Mouse (Mus musculus) frontal cortex, postnatal 36 days (tissue): ENCODE results near the gene Bag5.
"Not testable (repeated sequence)": the region's sequence is repeated elsewhere in the genome, so short reads cannot be mapped to it uniquely, and the experiment has no call there.

Experiments
- DNase-seq, 2 experiments: peaks; one replicate each; pipeline ENCODE4 v3.0.0; 2022; ENCODE audit warnings: low spot score in 2 of 2

Gene Bag5

DNA sequence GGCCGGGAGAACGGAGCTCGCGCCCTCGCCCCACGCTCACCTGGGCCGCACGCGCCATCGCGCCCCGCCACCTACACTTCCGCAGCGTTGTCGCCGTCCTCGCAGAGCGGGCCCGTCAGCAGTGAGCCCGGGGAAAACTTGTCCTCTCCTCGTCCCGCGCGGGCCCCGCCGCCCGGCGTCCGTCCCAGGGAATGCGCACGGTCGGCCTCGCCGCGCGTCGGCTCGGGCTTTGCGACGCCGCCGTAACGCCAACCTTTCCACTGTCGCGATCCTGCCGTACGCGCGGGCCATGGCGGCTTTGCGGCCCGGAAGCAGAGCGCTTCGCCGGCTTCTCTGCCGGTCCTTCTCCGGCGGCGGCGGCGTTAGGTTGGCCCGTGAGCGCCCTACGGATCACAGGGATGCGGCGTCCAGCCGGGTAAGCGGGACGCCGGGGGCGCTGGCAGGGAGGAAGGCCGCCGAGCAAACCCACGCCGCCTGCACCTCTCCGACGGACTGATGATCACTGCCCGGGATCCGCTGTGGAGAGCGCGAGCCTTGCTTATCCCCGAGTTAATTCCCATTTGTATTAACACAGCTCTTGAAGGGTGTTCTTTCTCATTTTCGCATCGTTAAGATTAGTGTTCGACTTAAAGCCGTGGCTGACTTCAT lies at the start of gene Bag5, which contains the start of gene Apopt1:
TSS of gene Bag5 (minus strand) at position 254 of the 648 bp plus-strand sequence.
TSS of gene Apopt1 (plus strand) at position 258 of the 648 bp plus-strand sequence.
- peak; percentile 90 to 93 for DNase-seq

DNA sequence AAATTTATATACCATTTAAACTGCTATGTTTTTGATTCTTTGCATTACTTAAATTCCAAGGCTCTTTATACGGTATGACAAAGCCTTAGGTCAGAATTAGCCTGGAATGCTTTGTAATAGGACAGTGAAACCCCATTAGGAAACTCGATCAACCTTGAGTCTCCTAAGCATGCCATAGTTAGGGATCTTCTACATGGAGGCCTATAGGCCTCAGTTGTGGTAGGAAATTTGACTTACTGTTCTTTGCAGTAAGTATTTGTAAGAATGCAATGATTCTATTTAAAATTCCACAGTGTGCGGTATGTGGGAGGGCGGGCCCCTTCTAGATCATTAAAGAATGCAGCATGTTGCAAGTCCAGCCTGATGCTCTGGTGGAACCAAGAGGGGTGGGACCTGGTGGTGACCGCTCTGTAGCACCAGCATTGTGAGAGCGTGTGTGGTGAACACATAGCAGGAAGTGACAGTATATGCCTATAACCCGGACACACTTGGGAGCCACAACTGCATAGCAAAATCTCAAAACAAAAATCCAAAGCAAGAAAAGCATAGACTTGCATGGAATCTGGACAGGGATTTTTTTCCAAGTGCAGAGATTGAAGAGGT lies 47.4 kb upstream of the Bag5 start:
- DNase-seq: no peak

DNA sequence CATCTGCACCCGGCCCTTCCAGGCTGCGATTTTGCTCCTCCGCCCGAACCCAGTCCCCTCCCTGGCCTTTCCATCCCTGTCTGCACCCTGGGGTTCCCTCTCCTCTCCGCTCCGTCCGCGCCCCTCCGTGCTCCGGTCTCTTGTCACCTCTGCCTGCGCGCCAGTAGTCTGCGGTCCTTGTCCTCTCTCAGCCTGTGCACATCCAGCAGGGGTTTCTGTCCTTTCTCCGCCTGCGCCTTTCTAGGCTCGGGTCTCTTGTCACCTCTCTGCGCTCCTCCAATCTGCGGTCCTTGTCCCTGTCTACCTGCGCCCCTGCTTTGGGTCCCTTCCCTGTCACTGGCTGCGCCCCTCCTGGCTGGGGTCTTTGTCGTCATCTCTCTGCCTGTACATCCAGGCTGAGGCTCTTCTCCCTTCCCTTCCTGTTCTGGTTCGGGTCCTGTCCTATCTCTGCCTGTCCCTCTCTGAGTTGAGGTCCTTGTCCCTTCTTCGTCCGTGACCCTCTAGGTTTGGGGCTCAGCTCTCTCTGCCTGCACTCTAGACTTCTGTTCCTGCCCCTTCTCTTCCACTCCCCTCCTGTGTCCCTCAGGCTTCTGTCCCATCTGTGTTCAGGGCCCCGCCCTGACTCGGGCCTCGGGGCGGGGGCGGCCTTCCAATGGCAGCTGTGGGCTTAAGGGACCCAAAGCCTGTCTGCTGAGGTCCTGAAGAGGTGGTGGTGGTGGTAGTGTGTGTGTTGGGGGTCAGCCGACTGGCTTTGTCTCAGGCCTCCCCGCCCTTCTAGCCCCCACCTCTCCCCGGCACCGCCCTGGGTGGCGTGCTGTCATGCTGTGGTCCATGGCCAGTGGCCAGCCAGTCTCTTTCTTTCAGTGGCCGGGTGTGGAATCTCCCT lies 46.4 kb upstream of the Bag5 start:
- no peak for DNase-seq

DNA sequence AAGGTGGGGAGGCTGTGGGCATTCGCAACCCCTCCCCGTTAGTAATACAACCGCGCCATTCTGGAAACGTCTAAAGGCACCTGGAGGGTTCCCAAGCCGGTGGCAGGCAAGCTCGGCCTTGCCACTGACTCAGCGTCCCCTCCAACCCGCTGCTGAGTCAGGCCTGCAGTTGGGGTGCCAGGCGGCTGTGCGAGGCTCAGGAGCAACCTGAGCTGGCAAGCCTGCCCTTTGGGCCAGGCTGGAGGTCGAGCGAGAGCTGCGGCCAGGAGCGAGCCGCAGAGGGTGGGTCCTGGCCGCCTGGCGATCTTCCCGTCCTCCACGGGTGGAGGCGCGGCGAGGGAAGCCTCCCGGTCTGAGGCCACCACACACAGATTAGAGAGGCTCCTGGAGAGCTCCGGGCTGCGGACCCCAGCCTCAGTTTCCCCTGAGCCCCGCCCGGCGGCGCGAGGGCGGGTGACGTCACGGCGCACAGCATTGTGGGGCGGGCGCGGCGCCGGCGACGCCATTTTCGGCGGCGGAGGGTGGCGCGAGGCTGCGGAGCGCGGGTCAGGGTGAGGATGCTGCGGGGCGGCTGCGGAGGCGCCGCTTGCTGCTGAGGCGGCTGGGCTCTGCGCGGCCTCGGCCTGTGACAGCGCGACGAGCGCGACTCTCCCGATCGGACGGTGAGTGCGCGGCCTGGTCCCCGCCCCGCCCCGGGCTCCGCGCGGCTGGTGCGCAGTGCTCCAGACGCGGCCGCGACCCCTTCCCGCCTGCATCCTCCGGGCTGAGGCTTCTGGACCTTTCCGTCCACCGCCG lies 45.5 kb upstream of the Bag5 start, which contains the start of gene Klc1:
TSS of gene Klc1 (plus strand) at position 469 of the 795 bp plus-strand sequence.
- DNase-seq: peak; percentile 82 to 83

DNA sequence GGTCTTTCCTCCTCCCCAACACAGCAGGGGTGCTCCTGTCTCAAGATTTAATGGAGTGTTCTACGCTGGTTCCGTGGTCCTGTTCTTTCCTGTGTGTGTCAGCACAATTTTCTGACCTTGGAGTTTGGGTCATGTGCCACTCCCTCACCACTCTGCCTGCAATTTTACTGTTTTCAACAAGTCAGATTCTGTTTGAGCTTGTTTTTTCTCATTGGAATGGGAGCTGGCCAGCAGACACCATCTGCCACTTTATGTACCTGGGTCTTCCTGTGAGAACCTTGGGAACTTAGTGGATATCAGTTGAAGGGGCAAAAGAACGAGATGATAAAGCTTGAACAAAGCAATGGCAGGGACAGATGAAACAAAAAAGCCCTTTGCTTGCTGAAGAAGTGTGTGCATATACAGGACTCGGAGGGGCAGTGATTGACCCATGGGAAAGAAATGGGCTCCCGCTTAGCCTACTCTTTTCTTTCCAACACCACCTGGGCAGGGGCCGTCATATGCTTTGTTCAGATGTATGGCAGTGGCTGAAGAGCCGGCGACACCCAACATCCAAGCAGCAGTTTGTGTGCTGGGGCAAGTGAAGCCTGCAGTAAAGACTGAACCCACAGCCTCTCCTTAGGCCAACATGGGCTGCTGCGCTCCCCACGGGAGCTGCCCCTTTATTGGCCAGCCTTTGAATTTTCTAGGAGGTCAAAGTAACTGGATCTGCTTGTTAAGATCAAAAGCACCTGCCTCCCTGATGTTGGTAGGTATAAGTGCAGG lies 44.7 kb upstream of the Bag5 start:
- no peak for DNase-seq

DNA sequence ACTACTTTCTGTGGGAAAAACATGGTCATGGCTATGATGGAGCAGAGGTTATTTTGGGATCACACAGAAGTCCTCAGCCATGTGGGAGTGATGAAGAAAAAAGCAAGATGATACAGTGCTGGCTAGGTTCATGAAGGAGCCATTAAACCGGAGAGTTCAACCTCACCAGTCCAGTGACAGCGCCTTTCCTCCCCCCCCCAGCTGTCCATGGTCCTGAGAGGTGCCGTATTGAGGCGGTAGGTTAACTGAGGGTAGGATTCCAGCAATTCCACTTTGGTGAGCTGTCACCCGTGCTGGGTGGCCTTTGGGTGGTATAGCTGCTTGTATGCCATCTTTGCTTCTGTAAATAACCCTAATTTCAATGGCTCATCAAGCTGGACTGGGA lies 43.6 kb upstream of the Bag5 start:
- no peak for DNase-seq

DNA sequence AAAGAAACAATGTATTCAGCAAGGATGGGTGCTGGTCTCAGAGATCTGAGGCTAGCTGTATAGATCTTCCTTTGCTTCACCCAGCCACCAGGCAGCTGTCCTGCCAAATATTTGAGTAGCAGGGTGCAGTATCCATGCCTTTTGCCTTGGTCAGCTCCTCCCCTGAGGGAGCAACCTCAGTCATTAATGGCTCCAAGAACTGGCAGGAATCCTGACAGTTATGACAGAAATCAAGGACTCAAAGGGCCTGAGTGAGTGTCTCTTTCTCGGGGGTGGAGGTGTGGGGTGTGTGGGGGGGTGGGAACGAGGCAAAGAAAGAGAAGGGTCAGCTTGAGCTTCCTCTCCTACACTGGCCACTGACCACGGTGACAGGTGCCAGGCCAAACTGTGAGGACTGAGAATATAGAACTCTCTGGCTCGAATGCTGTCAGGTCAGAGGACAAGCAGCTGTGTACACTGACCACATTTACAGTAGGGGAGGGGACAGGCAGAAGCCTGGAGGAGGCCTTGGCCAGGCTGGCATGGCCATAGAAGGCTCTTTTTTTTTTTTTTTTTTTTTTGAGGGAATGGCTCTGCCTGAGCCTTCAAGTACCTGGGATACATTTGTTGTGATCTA lies 43.1 kb upstream of the Bag5 start:
- DNase-seq: no peak

DNA sequence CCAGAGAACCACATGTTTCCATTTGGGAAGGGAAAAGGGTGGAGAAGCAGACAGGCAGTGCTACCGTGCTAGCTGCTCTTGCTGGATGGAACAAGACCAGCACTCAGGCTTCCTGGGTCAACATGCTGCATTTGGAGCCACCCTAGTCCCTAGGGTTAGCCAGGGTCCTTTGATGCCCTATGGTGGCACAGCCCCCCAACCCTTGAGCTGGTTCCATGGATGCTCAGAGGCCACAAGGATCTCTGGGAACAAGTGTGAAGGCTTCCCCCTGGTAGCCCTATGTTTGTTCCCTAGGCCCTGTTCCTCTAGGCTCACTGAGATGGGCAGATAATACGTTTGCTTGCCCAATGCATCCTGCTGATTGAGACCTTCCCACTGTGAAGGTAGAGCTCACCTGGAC lies 42.2 kb upstream of the Bag5 start:
- DNase-seq: no peak

DNA sequence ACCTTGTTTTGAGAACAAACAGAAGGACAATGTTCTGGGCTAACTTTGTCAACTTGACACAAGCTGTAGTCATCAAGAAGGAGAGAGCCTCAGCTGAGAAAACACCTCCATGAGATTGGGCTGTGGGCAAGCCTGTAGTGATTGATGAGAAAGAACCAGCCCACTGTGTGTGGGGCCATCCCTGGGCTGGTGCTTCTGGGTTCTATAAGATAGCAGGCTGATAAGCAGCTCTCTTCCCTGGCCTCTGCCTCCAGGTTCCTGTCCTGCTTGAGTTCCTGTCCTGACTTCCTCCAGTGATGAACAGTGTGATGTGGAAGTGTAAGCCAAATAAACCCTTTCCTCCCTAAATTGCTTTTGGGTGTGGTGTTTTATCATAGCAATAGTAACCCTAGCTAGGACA lies 41.7 kb upstream of the Bag5 start:
- DNase-seq: no peak

DNA sequence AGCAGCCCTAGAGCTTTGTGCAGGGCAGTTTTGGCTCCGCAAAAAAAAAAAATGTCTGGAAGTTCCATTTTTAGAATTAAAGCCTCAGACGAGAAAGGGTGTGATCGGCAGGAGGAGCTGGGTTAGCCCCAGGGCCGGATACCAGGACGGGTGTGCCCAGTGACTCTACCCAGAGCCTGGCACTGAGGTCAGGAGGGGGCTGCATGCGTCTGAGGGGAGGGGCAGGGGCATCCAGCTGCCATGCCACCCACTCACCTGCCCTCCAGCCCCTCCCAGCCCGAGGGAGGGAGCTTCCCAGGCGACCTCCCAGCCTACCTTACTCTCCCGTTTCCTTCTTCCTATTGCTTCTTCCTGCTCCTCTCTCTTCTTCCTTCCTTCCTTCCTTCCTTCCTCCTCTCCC lies 40.3 kb upstream of the Bag5 start:
- no peak for DNase-seq

DNA sequence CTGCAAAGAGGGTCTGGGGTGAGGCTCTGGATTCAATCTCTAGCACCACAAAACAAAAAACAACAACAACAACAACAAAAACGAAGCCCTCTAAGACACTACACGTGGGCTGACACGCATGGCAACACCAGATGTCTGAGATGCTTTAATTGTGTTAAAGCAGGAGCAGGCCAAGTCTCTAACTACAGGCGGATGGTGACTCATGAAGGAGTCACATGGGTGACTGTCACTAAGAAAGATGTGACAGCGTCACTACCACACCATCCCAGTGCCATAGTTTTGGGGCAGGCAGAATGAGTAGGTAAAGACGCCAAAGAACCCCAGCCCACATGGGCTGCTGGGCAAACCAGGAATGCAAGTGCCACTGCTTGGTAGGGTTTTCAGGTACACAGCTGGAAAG lies 39.4 kb upstream of the Bag5 start:
- DNase-seq: peak in 1 of 2 experiments; percentile 47

DNA sequence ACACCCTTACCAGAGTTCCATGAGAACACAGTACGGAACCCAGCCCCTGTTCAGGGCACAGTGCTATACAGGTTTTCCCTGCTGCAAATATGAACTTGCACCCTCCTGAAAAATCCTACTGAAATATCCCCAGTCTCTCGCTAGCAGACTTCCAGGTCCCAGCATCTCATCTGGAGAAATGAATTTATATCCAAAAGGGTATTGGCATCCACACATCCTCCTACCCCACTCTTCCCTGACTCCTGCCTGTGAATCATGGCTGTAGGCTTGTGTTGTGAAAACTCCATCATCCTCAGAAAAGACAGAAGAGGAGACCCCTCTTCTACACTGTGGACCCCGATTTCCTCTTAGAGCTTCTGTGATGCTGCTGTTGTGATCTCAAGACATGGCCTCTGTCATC lies 37.7 kb upstream of the Bag5 start:
- no peak for DNase-seq

DNA sequence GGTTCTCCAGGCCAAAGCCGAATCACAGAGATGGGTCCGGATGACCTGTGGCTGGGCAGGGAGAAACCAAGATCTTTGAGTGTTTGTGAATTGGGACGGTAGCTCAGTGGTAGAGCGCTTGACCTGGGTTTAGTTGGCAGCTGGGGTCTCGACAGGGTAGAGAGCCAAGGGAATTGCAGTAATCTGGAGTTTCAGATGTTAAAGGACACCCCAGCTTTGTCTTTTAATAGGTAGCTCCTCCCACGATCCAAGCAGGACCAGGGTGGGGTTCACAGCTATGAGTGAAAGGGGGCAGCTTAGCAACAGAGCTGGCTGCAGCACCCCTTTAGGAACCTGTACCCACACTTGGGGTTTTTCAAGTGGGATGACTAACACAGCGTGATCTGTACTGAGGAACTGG lies 34.4 kb upstream of the Bag5 start:
- DNase-seq: no peak

DNA sequence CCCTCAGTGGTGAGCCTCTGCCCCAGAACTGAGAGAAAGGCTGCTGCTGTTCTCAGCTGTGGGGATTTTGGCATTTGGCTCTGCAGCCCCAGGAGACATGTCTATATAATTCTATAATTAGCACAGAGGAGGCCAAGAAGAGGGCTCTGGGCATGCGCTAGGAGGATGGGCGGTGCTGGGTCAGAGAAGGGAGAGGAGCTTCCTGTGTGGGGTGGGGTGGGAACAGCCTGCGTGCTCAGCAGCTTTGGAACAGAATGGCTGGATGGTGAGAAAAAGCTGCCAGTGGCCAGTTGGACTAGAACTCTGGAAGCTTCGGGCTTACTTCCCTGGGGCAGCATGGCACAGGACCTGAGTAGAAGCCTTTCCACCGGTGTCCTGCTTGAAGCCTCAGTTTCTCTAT lies 33.0 kb upstream of the Bag5 start:
- DNase-seq: no peak

DNA sequence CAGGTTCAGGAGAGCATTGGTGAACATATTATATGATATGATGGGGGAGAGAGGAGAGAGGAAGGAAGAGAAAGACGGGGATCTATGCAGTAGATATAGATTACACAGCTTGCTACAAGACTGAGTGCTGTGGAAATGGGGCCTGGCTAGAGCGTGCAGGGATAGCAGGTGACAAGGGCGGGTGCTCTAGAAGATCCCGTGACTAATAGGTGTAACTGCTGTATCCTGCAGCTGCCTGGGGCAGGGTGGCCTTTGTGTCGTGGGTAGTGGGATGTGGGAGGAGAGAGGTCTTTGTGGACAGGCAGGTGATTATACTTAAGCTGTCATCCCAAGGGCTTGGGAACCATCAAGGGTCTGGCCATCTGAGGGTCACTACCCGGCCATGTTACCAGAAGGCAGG lies 32.2 kb upstream of the Bag5 start:
- no peak for DNase-seq

DNA sequence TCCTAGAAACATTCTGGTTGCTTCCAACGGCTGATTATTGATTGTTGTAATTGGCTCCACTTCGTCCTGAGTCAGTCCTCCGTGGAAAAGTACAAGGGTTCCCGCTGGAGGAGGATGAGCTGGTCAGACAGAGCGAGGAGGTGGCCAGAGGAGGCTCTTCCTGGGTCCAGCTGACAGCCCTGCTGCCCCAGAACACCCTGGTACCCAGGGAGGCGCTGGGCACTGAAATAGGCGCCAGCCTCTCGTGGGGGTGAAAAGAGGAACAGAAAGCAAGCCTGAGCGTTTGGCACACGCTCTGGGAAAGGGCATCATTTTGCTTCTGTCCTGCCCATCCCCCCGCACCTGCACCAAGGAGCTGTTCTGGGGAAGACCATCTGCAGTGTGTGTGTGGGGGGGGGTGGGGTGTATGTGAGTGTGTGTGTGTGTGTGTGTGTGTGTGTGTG lies 30.9 kb upstream of the Bag5 start:
- DNase-seq: no peak

DNA sequence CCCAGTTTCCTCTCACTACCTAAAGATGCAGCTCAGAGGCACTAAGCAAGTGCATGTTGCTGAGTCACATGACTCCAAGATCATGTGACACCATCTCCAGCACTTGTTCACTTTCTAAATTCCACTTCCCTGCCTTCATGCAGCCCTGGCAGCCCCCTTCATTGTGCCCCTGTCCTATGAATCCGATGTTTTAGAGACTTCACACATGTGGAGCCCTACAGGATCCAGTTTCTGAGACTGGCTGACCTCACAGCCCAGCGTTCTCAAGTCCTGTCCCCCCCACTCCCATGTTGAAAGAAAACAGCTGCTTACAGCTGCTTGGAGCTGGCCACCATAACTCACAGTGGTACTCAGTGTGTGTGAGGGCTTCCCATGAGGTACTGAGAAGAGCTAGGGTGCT lies 30.4 kb upstream of the Bag5 start:
- no peak for DNase-seq

DNA sequence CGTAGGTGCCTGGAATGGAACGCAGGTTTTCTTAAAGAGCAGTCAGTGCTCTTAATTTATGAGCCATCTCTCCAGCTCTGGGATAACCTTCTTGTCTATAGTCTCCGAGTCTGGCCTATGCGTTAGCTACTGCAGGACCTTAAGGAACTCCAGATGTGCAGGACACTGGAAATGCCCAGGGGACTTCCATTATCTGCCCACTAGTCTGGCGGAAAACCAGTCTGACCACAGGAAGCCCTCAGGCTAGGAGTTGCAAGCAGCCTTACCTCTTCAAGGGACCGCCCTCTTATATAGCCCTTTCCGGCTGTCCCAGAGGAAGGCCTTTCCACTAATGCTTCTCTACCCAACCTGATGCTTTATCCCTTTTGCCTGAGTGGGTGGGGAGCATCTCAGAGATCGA lies 28.3 kb upstream of the Bag5 start:
- no peak for DNase-seq

DNA sequence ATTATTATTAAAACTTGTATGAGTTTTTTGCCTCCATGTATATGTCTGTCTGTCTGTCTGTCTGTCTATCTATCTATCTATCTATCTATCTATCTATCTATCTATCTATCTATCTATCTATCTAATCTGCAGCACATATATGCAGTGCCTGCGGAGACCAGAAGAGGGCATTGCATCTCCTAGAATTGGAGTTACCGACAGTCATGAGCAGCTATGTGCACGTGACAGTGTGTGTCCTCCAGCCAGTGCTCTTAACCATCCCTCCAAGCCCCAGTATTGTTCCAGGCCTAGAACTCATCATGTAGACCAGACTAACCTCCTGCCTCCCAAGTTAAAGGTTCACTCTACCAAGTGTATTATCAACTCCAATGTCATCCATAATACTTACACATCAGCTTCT lies 25.7 kb upstream of the Bag5 start:
- DNase-seq: peak; percentile 69 to 79

DNA sequence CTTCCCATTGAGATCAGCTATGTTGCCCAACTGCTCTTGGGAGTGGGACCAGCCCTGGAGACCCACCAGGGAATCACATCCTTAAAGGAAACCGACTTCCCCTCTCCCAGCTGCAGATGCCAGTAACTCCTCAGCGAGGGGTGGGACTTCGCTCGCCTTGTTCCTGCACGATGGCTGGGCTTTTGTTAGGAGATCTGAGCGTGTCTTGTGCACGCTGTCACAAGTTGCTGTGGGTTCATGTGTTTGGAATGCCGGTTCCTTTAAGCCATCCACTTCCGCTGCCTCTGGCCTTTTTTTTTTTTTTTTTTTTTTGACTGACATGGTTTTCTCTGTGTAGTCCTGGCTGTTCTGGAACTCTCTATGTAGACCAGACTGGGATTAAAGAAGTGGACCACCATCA lies 24.3 kb upstream of the Bag5 start:
- no peak for DNase-seq

DNA sequence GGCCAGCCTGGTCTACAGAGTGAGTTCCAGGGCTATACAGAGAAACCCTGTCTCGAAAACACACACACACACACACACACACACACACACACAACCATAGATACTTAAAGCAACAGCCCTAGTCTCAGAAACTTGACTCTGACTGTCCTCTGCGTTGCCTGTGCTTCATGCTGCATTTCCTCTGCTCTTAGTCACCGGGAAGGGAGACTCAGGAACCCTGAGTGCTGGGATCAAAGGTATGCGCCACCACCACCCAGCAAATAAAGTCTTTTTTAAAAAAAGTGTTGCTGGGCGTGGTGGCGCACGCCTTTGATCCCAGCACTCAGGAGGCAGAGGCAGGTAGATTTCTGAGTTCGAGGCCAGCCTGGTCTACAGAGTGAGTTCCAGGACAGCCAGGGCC lies 23.6 kb upstream of the Bag5 start:
- DNase-seq: not testable (repeated sequence)
